ENCODE assay signal across 20 mouse cellular contexts in genomic region chr17:65175770-65176169, GRCm38 (mm10).
DNase-seq lines count a peak whose midpoint lies in the region; ATAC-seq and TF ChIP-seq lines count a peak whose summit lies in the region.
"Had no signal": no experiment of that assay in that cellular context is flagged by ENCODE, and none has a peak within 500 bp of the region (broad histone marks: within the 10 kb centered on the region; RNA-seq: fewer than 3 reads in every experiment).

No protein-coding gene starts in this region.

- H3K9me3 ChIP-seq in forebrain, embryonic 15.5 days = no peaks in the 10 kb centered on the region
- H3K9me3 ChIP-seq in forebrain, embryonic 12.5 days = no peaks in the 10 kb centered on the region
- H3K9me3 ChIP-seq: embryonic facial prominence, embryonic 12.5 days; embryonic facial prominence, embryonic 15.5 days; hindbrain, embryonic 12.5 days; hindbrain, embryonic 15.5 days had no signal

- 0 out of 2 replicates have a peak, but pooled peaks have one; percentile 22 for ATAC-seq in forebrain, embryonic 15.5 days (replicated peaks)
- no peak for ATAC-seq in forebrain, embryonic 12.5 days (ENCODE audit: low FRiP score)
- ATAC-seq: activated CD4-positive, CD25-positive, alpha-beta regulatory T cell, adult 4 months; intestine, postnatal 0 days had no signal

- H3K4me2 ChIP-seq in forebrain, embryonic 15.5 days (replicated peaks) = no peak overlapping the region
- H3K4me2 ChIP-seq in forebrain, embryonic 12.5 days = no peak overlapping the region
- H3K4me2 ChIP-seq: embryonic facial prominence, embryonic 12.5 days; embryonic facial prominence, embryonic 15.5 days; heart, embryonic 11.5 days; hindbrain, embryonic 12.5 days; hindbrain, embryonic 15.5 days had no signal

- intact Hi-C loops in left cerebral cortex, postnatal 4 days (cut with DNase I) = no loop called here
- intact Hi-C loops in left cerebral cortex, adult 2 months (cut with DNase I) = loop anchor here (10.0 kb wide), 2 partner anchors 199 to 221 kb away; no protein-coding TSS in a partner anchor

- WGBS in forebrain, embryonic 15.5 days = 62% methylated on average over 4 of the region's 4 CpGs
- WGBS in forebrain, embryonic 12.5 days = 78% methylated on average over 4 of the region's 4 CpGs

- no peak overlapping the region for H3K9ac ChIP-seq in forebrain, embryonic 15.5 days (replicated peaks)
- no peak overlapping the region for H3K9ac ChIP-seq in forebrain, embryonic 12.5 days
- H3K9ac ChIP-seq: embryonic facial prominence, embryonic 12.5 days; embryonic facial prominence, embryonic 15.5 days; hindbrain, embryonic 12.5 days; hindbrain, embryonic 15.5 days had no signal

- peaks cover 13% of the 10 kb centered on the region; the same call in 1 of the 2 replicates for H3K4me1 ChIP-seq in forebrain, embryonic 15.5 days
- H3K4me1 ChIP-seq in forebrain, embryonic 12.5 days = no peaks in the 10 kb centered on the region
- H3K4me1 ChIP-seq: embryonic facial prominence, embryonic 12.5 days; embryonic facial prominence, embryonic 15.5 days; hindbrain, embryonic 12.5 days had no signal

- no peaks in the 10 kb centered on the region for H3K27me3 ChIP-seq in forebrain, embryonic 15.5 days
- no peaks in the 10 kb centered on the region for H3K27me3 ChIP-seq in forebrain, embryonic 12.5 days
- H3K27me3 ChIP-seq: embryonic facial prominence, embryonic 12.5 days; embryonic facial prominence, embryonic 15.5 days; hindbrain, embryonic 12.5 days; hindbrain, embryonic 15.5 days had no signal

- H3K27ac ChIP-seq in forebrain, embryonic 15.5 days (replicated peaks) = no peak overlapping the region
- no peak overlapping the region for H3K27ac ChIP-seq in forebrain, embryonic 12.5 days
- no peak overlapping the region for H3K27ac ChIP-seq in left cerebral cortex, adult 2 months
- H3K27ac ChIP-seq: embryonic facial prominence, embryonic 12.5 days; embryonic facial prominence, embryonic 15.5 days; hindbrain, embryonic 12.5 days; hindbrain, embryonic 15.5 days had no signal

- H3K36me3 ChIP-seq in forebrain, embryonic 15.5 days = no peaks in the 10 kb centered on the region
- H3K36me3 ChIP-seq in forebrain, embryonic 12.5 days (replicated peaks) = no peaks in the 10 kb centered on the region
- H3K36me3 ChIP-seq: embryonic facial prominence, embryonic 12.5 days; embryonic facial prominence, embryonic 15.5 days; hindbrain, embryonic 12.5 days; hindbrain, embryonic 15.5 days had no signal

- H3K4me3 ChIP-seq in forebrain, embryonic 15.5 days = no peak overlapping the region
- H3K4me3 ChIP-seq in forebrain, embryonic 12.5 days (replicated peaks) = no peak overlapping the region
- no peak overlapping the region for H3K4me3 ChIP-seq in left cerebral cortex, adult 2 months
- H3K4me3 ChIP-seq: embryonic facial prominence, embryonic 12.5 days; embryonic facial prominence, embryonic 15.5 days; hindbrain, embryonic 12.5 days; hindbrain, embryonic 15.5 days had no signal

- no peak for TF ChIP-seq POLR2A in brain, embryonic 14.5 days (IDR thresholded peaks at IDR 0.05; ENCODE audit: borderline replicate concordance, extremely low read depth, insufficient read depth, insufficient read length, poor library complexity, severe bottlenecking)

- peak; percentile 59 to 62 for DNase-seq in cerebellum, postnatal 10 days
- no peak for DNase-seq in cerebellum, adult 9-10 months
- peak; percentile 24 for DNase-seq in left cerebral cortex, postnatal 4 days
- DNase-seq in left cerebral cortex, adult 2 months (ENCODE audit: extremely low spot score in 1 of 2, low spot score in 2 of 2) = no peak
- DNase-seq in brain, embryonic 14.5 days (ENCODE audit: low read depth) = peak; percentile 42
- DNase-seq: adrenal gland, adult 8-10 months; adrenal gland, postnatal 25 days; cerebellum, adult 18-20 months; cerebellum, postnatal 25 days; gastrocnemius, postnatal 10 days; gastrocnemius, postnatal 36 days had no signal

- no peak for TF ChIP-seq CTCF in left cerebral cortex, adult 2 months (IDR thresholded peaks at IDR 0.05)
- TF ChIP-seq CTCF in brain, embryonic 14.5 days (IDR thresholded peaks at IDR 0.05; ENCODE audit: borderline replicate concordance, extremely low read depth, insufficient read depth, insufficient read length) = no peak

Comparison
In these comparisons a context has a peak if more than half of its experiments do, and no peak if none do; other contexts are left out.
1. DNase-seq: peak in cerebellum, postnatal 10 days (2 of 2), left cerebral cortex, postnatal 4 days (single experiment) and brain, embryonic 14.5 days (single experiment); none in cerebellum, adult 9-10 months (single experiment) and left cerebral cortex, adult 2 months (0 of 2).